Mouse (Mus musculus): ENCODE measurements around the gene Pink1. TPM values are rescaled to one million over a fixed set of nuclear protein-coding genes. Genes with fewer than 3 reads are reported as not detected.

Pink1 gene
- polyA plus RNA-seq, 1 experiment from 2014 or later: 57.0 TPM

DNA sequence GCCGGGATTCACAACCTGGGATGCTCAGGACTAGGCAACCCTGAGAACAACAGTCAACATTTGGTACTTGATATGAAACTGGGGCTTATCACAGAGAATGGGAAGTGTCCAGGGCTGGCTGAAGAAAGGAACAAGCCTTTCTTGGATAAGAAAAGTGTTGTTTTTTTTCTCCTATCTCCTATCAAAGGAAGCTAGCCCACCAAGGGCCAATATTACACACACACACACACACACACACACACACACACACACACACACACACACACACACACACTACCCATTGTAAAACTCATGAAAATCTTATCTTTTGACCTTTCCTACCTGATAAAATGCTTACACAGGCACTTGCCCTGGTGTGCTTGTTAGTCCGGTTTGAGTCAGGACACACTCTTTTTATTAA, 29.4 kb upstream of the Pink1 start:
- no peak overlapping the region for H3K9ac ChIP-seq
- H3K27ac ChIP-seq: no peak overlapping the region
- 0 out of 2 replicates have a peak, but pooled peaks cover under 1% of the 10 kb centered on the region for H3K27me3 ChIP-seq
- no peaks in the 10 kb centered on the region for H3K36me3 ChIP-seq (replicated peaks)
- H3K4me2 ChIP-seq: no peak overlapping the region
- no peaks in the 10 kb centered on the region for H3K4me1 ChIP-seq
- no peaks in the 10 kb centered on the region for H3K9me3 ChIP-seq
- ATAC-seq (ENCODE audit: low FRiP score): no peak
- WGBS: 97% methylated on average over 2 of the region's 2 CpGs
- no peak overlapping the region for H3K4me3 ChIP-seq (replicated peaks)

DNA sequence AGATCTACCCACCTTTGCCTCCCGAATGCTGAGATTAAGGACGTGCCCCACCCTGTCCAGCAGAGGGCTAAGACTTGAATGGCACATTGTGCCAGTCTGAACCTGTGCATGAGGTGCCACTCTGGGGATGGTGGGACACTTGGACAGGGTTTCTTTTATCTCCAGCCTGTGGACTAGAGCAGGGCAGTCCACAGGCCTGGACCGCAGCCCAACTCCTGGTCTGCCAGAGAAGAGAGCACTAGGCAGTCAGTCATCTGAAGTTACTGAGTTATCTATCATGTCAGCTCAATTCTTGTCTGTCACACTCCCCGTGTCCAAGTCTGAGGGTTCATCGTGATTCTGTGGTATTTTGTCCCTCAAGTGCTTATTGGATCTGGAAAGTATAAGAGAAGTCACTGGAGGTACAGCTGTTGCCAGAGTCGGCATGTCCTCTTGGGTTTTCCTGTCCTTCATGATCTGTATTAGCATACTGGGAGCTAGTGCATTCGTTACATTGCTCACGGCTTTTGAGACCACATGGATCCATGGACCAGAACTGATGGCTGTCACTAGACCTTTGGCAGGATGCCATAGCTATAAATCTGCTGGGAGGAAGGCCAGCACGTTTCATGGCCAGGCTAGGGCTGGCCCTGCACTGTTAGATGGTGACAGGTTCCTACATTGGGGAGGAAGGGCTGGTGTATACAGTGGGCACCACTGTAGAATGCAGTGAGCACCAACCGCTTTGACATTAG, 27.5 kb upstream of the Pink1 start:
- Histone ChIP-seq H3K4me1 (no peaks in the 10 kb centered on the region), H3K9ac (no peak overlapping the region), H3K27me3 (0 out of 2 replicates have a peak, but pooled peaks cover 5% of the 10 kb centered on the region), H3K4me3 (replicated peaks) (no peak overlapping the region), H3K9me3 (no peaks in the 10 kb centered on the region), H3K36me3 (replicated peaks) (no peaks in the 10 kb centered on the region), H3K4me2 (no peak overlapping the region), H3K27ac (no peak overlapping the region)
- ATAC-seq (ENCODE audit: low FRiP score): no peak
- 86% methylated on average over 10 of the region's 10 CpGs for WGBS

DNA sequence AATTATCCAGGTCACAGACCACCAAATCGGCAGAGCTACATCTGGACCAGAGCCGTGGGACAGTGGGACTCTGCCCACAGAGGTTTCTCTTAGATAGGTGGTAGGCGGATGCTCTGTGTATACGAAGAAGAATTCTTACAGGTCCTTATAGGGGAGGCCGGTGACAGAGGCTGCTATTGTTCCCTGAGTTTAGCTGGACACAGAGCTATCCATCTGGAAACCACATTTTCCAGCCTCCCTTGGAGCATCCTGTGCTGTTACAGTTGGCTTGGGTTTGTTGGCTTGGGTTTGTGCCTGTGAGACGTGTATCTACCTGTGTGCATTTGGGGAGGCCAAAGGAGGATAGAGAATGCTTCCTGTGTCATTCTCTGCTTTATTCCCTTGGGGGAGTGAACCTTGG, 26.6 kb upstream of the Pink1 start:
- Histone ChIP-seq H3K9me3 (no peaks in the 10 kb centered on the region), H3K4me2 (no peak overlapping the region), H3K27ac (no peak overlapping the region), H3K36me3 (replicated peaks) (no peaks in the 10 kb centered on the region), H3K4me1 (no peaks in the 10 kb centered on the region), H3K4me3 (replicated peaks) (no peak overlapping the region), H3K27me3 (0 out of 2 replicates have a peak, but pooled peaks cover 5% of the 10 kb centered on the region), H3K9ac (no peak overlapping the region)
- 87% methylated on average over 6 of the region's 6 CpGs for WGBS
- ATAC-seq (ENCODE audit: low FRiP score): no peak

DNA sequence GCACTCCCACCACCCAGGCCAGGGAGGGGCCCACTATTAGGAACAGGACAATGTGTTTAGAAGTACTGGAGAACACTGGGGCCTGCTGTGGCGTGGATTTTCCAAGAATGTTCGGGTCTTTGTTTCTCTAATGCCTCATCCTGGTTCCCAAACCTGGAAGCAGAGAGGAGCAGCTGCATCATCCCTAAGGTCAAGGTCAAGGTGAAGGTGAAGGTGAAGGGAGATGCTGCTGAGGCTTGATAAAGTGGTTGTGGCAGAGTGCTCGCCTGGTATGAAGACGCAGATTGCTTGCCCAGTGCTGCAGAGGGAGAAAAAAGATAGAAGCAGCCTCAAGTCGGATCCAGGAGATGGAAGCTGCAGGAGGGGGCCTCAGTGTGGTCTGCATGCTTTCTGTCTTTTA, 25.7 kb upstream of the Pink1 start:
- H3K9me3 ChIP-seq: no peaks in the 10 kb centered on the region
- 85% methylated on average over 5 of the region's 5 CpGs for WGBS
- no peak overlapping the region for H3K27ac ChIP-seq
- no peak overlapping the region for H3K4me3 ChIP-seq (replicated peaks)
- H3K36me3 ChIP-seq (replicated peaks): no peaks in the 10 kb centered on the region
- no peak overlapping the region for H3K4me2 ChIP-seq
- H3K27me3 ChIP-seq: 0 out of 2 replicates have a peak, but pooled peaks cover 5% of the 10 kb centered on the region
- H3K4me1 ChIP-seq: no peaks in the 10 kb centered on the region
- ATAC-seq (ENCODE audit: low FRiP score): no peak
- H3K9ac ChIP-seq: no peak overlapping the region

DNA sequence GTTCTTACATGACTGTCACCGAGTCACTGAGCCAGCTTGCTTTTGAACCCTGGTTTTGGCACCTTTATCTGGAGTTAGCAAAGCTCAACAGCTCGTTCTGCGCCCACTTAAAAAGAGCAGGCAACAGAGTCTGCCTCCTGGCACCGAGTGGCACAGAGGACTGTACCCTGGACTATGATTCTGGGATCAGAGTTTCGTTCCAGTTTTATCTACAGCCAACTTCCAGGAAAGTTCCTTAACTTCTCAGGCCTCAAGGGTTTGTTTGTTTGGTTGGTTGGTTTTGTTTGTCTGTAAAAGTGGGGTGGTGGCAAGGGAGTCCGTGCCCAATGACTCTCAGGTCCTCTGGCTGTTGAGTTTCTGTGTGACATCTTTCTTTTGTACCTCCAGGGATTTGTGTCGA, 22.6 kb upstream of the Pink1 start:
- ATAC-seq (ENCODE audit: low FRiP score): no peak
- no peaks in the 10 kb centered on the region for H3K9me3 ChIP-seq
- H3K27me3 ChIP-seq: 0 out of 2 replicates have a peak, but pooled peaks cover 5% of the 10 kb centered on the region
- H3K36me3 ChIP-seq (replicated peaks): no peaks in the 10 kb centered on the region
- 77% methylated on average over 7 of the region's 7 CpGs for WGBS
- peaks cover 2% of the 10 kb centered on the region; the same call in 1 of the 2 replicates for H3K4me1 ChIP-seq
- H3K4me2 ChIP-seq: no peak overlapping the region
- no peak overlapping the region for H3K9ac ChIP-seq
- H3K27ac ChIP-seq: no peak overlapping the region
- H3K4me3 ChIP-seq (replicated peaks): no peak overlapping the region

DNA sequence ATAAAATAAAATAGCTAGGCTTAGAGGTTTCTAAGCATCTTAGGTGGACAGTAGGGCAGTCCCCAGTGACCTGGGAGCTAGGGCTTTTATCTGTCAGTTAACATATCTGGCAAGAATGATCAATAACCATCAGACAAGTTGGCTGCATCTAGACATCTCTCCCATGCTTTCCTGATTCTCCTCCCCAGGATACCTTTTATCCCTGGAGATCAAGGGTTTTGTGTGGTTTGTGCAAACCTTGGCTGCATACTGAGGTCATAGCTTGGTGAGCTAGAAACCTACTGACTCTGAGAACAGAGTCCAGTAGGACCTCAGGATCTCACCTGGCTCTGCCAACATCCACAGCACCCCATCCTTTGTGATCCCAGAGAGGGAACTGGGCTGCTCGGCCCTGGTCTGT, 21.2 kb upstream of the Pink1 start:
- H3K27ac ChIP-seq: no peak overlapping the region
- no peaks in the 10 kb centered on the region for H3K36me3 ChIP-seq (replicated peaks)
- no peak overlapping the region for H3K9ac ChIP-seq
- no peak overlapping the region for H3K4me3 ChIP-seq (replicated peaks)
- peaks cover 3% of the 10 kb centered on the region; the same call in 1 of the 2 replicates for H3K4me1 ChIP-seq
- H3K4me2 ChIP-seq: no peak overlapping the region
- 69% methylated on average over 1 of the region's 1 CpGs for WGBS
- no peak for ATAC-seq (ENCODE audit: low FRiP score)
- no peaks in the 10 kb centered on the region for H3K9me3 ChIP-seq
- H3K27me3 ChIP-seq: 0 out of 2 replicates have a peak, but pooled peaks cover 5% of the 10 kb centered on the region

DNA sequence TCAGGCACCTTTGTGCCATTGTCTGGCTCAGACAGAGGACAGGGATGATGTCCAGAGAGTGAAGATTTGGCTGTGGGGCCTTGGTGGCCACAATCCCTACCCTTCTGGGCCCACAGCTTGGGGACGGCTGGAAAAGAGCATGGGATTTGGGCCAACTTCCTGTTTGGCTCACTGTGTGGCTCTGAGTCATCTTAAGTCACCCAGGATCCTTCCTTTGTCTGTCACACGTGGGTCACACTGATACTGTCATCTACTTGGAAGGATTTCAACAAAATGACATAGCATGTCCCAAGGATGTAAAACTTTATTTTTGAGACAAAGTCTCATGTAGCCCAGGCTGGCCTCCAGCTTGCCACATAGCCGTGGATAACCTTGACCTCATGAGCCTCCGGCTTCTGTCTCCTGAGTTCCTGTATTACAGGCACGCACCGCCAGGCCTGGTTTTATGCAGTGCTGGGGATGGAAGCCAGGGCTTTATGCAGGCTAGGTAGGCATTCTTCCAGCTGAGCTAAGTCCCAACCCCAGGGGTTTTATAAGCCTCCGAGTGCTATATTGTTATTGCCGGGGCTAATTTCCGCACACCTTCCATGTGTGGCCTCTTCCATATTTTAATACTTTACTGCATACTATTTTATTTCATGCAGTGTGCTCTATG, 18.9 kb upstream of the Pink1 start:
- Histone ChIP-seq H3K36me3 (replicated peaks) (no peaks in the 10 kb centered on the region), H3K27ac (no peak overlapping the region), H3K4me3 (replicated peaks) (no peak overlapping the region), H3K4me2 (no peak overlapping the region), H3K9ac (no peak overlapping the region), H3K4me1 (peaks cover 3% of the 10 kb centered on the region; the same call in 1 of the 2 replicates), H3K27me3 (0 out of 2 replicates have a peak, but pooled peaks cover 9% of the 10 kb centered on the region), H3K9me3 (no peaks in the 10 kb centered on the region)
- no peak for ATAC-seq (ENCODE audit: low FRiP score)
- 88% methylated on average over 9 of the region's 9 CpGs for WGBS

DNA sequence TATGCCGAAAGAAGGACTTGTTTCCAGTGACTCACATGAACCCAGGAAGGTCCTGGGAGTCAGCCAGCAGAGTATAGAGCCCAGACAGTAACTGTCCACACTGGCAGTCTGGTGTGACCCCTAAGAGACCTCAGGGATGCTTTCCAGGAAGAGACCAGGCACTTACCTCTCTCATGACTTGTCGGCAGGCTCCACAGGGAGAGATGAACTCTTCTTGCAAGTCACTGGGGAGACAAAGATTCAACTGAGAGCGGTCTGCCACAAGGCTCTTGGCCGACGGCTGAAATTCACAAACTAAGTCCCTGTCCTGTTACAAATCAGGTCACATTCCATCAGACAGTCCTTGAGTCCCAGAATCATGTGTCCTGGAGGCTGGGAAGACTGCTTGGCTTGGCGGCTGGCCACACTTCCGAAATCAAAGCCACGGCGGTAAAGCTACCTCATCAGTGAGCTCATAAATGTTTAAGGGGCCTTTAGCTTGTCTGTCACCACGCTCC, 17.3 kb upstream of the Pink1 start:
- H3K4me3 ChIP-seq (replicated peaks): no peak overlapping the region
- no peaks in the 10 kb centered on the region for H3K9me3 ChIP-seq
- no peak overlapping the region for H3K27ac ChIP-seq
- H3K27me3 ChIP-seq: 0 out of 2 replicates have a peak, but pooled peaks cover 4% of the 10 kb centered on the region
- H3K9ac ChIP-seq: no peak overlapping the region
- H3K36me3 ChIP-seq (replicated peaks): no peaks in the 10 kb centered on the region
- H3K4me2 ChIP-seq: no peak overlapping the region
- WGBS: 81% methylated on average over 10 of the region's 10 CpGs
- ATAC-seq (ENCODE audit: low FRiP score): no peak
- H3K4me1 ChIP-seq: peaks cover 3% of the 10 kb centered on the region; the same call in 1 of the 2 replicates

DNA sequence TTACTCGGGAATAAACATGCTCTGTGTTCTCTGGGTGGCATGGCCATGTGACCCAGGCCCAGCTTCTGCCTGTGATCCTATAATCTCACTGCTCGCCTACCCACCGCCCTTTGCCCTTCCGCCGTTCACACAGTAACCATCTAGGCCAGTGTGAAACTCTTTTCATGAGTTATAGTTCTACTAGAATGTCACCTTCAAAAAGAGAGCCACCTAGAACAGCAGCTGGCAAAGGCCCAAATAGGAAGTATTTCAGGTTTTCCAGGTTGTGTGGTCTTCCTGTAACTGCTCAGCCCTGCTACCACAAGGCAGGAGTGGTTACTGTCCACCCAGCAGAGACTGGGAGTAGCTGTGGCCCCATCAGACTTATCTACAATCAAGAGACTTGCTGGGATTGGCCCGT, 16.7 kb upstream of the Pink1 start:
- H3K4me3 ChIP-seq (replicated peaks): no peak overlapping the region

DNA sequence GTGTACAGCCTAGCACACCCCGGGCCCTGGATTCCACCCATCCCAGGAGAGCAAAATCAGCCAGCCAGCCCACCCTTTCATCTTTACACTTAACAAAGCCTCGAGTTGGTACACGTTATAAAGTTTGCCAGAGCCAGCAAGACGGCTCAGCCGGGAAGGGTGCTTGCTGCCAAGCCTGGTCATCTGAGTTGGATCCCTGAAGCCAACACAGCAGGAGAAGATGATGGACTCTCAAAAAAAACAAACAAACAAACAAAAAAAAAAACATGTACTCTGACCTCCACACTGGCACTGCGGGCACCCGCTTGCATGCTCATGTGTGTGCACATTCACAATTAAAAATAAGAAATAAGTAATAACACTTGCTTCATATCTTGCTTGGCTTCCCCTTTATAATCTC, 15.9 kb upstream of the Pink1 start:
- WGBS: 86% methylated on average over 7 of the region's 7 CpGs
- Histone ChIP-seq H3K9me3 (no peaks in the 10 kb centered on the region), H3K4me3 (replicated peaks) (no peak overlapping the region), H3K9ac (no peak overlapping the region), H3K27ac (no peak overlapping the region), H3K4me1 (peaks cover 3% of the 10 kb centered on the region; the same call in 1 of the 2 replicates), H3K4me2 (no peak overlapping the region), H3K27me3 (0 out of 2 replicates have a peak, but pooled peaks cover 4% of the 10 kb centered on the region), H3K36me3 (replicated peaks) (no peaks in the 10 kb centered on the region)
- no peak for ATAC-seq (ENCODE audit: low FRiP score)

More for the DNA sequence above, 16.7 kb upstream of the Pink1 start:
- no peak overlapping the region for H3K4me2 ChIP-seq
- 90% methylated on average over 6 of the region's 6 CpGs for WGBS
- H3K36me3 ChIP-seq (replicated peaks): no peaks in the 10 kb centered on the region
- no peak overlapping the region for H3K9ac ChIP-seq
- no peak for ATAC-seq (ENCODE audit: low FRiP score)
- H3K27ac ChIP-seq: no peak overlapping the region
- 0 out of 2 replicates have a peak, but pooled peaks cover 4% of the 10 kb centered on the region for H3K27me3 ChIP-seq
- peaks cover 3% of the 10 kb centered on the region; the same call in 1 of the 2 replicates for H3K4me1 ChIP-seq
- H3K9me3 ChIP-seq: no peaks in the 10 kb centered on the region

DNA sequence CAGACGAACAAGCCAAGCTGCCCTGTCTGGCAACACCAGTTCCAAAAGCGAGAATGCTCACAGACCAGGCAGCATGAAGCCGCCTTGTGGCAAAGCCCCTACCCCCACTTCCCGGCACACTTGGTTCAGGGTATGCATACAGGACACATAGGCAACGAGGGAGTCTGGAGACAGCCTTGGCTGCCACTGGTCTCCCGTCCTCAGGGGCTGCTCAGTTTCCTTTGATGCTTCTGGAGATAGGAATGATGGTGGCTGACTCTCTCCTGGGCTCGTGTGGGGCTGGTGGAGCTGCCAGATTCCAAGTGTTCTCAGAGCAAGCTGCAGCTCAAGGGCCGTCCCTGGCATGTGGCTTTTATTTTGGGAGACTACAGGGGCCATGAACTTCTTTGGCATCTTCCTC, 15.3 kb upstream of the Pink1 start:
- no peak for ATAC-seq (ENCODE audit: low FRiP score)
- Histone ChIP-seq H3K27me3 (0 out of 2 replicates have a peak, but pooled peaks cover 4% of the 10 kb centered on the region), H3K4me2 (no peak overlapping the region), H3K9me3 (no peaks in the 10 kb centered on the region), H3K4me3 (replicated peaks) (no peak overlapping the region), H3K9ac (no peak overlapping the region), H3K36me3 (replicated peaks) (no peaks in the 10 kb centered on the region), H3K4me1 (peaks cover 3% of the 10 kb centered on the region; the same call in 1 of the 2 replicates), H3K27ac (no peak overlapping the region)
- 77% methylated on average over 8 of the region's 8 CpGs for WGBS

DNA sequence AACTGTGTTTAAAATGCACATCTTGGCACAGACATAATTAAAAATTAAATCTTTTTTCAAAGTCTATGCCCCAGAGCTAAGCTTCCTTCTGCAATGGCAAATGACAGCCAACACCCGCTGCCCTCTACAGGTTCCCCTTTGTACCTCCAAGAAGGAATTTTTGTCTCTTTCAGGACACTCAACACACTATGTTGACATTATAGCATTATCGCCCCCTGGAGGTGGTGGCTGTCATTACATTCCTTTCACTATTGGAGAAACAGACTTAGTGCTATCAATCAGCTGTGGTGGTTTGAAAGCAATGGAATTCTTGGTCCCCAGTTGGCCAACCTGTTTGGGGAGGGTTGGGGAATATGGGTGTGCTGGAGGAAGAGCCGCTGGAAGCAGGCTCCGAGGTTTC, 13.9 kb upstream of the Pink1 start:
- ATAC-seq (ENCODE audit: low FRiP score): no peak
- WGBS: 28% methylated on average over 4 of the region's 4 CpGs

More for the DNA sequence above, 13.9 kb upstream of the Pink1 start:
- Histone ChIP-seq H3K9me3 (no peaks in the 10 kb centered on the region), H3K4me3 (replicated peaks) (no peak overlapping the region), H3K9ac (no peak overlapping the region), H3K4me2 (no peak overlapping the region), H3K27ac (no peak overlapping the region), H3K4me1 (peaks cover 3% of the 10 kb centered on the region; the same call in 1 of the 2 replicates), H3K36me3 (replicated peaks) (no peaks in the 10 kb centered on the region), H3K27me3 (0 out of 2 replicates have a peak, but pooled peaks cover 4% of the 10 kb centered on the region)
